8 mouse cellular contexts compared by ENCODE assay signal in the genomic region with DNA sequence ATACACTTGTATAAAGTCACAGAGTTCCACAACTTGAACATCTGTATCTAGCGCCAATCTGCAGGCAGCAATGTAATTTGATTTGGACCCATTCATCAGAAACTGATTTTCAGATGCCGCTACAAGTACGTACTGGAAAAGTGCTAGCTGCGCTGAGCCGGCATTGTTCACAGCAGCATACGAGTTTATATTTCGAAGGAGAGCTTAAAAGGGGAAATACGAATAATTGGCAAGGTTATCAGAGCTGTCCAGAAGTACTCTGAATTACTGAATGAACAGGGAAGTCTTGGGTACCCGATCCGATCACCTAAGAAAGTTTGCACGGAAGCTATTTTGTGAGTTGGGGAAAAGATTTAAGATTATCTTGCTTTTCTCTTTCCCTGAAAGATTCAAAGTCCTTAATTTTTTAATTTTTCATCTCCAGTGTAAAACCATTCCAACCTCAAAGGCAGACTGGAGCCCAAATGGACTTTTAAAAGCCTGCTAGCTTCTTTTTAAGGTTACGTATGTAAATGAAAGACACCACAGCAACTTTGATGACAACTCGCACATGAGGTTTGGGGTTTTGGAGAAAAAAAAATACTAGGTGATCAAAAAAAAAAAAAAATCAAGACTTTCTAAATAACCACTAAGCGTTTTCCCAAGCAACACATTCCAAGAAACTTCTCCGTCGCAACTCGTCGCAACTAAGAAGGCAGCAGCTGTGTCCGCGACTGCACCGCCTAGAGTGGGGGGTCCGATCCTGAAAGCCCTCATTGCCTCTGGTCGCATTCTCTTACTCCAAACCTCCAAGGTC. TPM values are rescaled to one million over a fixed set of nuclear protein-coding genes. Genes with fewer than 3 reads are reported as not detected.
A peak's percentile ranks its signal among the peaks of the same experiment; 100 is the strongest.
DNase-seq lines count a peak whose midpoint lies in the region; ATAC-seq and TF ChIP-seq lines count a peak whose summit lies in the region.

No protein-coding gene starts in this region.

- peak overlapping the region; percentile 99 for H3K9ac ChIP-seq in lung, postnatal 0 days (replicated peaks; ENCODE audit: low read depth)
- H3K9ac ChIP-seq in intestine, embryonic 15.5 days: peak overlapping the region; percentile 90
- peak overlapping the region; percentile 90 for H3K9ac ChIP-seq in neural tube, embryonic 12.5 days

- no peaks in the 10 kb centered on the region for H3K36me3 ChIP-seq in lung, postnatal 0 days (ENCODE audit: insufficient read depth, low read length)
- peaks cover 24% of the 10 kb centered on the region for H3K36me3 ChIP-seq in embryonic facial prominence, embryonic 10.5 days (replicated peaks)
- H3K36me3 ChIP-seq in intestine, embryonic 15.5 days: no peaks in the 10 kb centered on the region
- H3K36me3 ChIP-seq in neural tube, embryonic 12.5 days: no peaks in the 10 kb centered on the region

- H3K27ac ChIP-seq in lung, postnatal 0 days (ENCODE audit: low read length): peak overlapping the region; percentile 99; the same call in 1 of the 2 replicates
- H3K27ac ChIP-seq in embryonic facial prominence, embryonic 10.5 days (replicated peaks): peak overlapping the region; percentile 96
- H3K27ac ChIP-seq in intestine, embryonic 15.5 days: peak overlapping the region; percentile 98; the same call in 1 of the 2 replicates
- no peak overlapping the region for H3K27ac ChIP-seq in neural tube, embryonic 12.5 days

- DNase-seq in lung, postnatal 0 days (ENCODE audit: low spot score): peak; percentile 40
- DNase-seq in lung, postnatal 14 days: no peak
- no peak for DNase-seq in embryonic facial prominence, embryonic 10.5 days (ENCODE audit: low spot score)
- DNase-seq in left cerebral cortex, adult 9 months (ENCODE audit: low spot score in 2 of 2): no peak
- no peak for DNase-seq in spleen, adult 18-20 months
- no peak for DNase-seq in frontal cortex, adult 2 months (ENCODE audit: extremely low spot score in 1 of 2, low spot score in 1 of 2)

- H3K4me2 ChIP-seq in lung, postnatal 0 days (replicated peaks; ENCODE audit: low read depth, low read length): peak overlapping the region; percentile 92
- peak overlapping the region; percentile 72 for H3K4me2 ChIP-seq in intestine, embryonic 15.5 days (replicated peaks)
- H3K4me2 ChIP-seq in neural tube, embryonic 12.5 days (replicated peaks): peak overlapping the region; percentile 67

- peak overlapping the region; percentile 69 for H3K4me3 ChIP-seq in lung, postnatal 0 days (ENCODE audit: low read depth, low read length)
- H3K4me3 ChIP-seq in embryonic facial prominence, embryonic 10.5 days: peak overlapping the region; percentile 80
- peak overlapping the region; percentile 93 for H3K4me3 ChIP-seq in intestine, embryonic 15.5 days (replicated peaks)
- H3K4me3 ChIP-seq in neural tube, embryonic 12.5 days: peak overlapping the region; percentile 92

- WGBS in lung, postnatal 0 days: 1% methylated on average over 23 of the region's 23 CpGs
- WGBS in embryonic facial prominence, embryonic 10.5 days: 19% methylated on average over 23 of the region's 23 CpGs
- 3% methylated on average over 23 of the region's 23 CpGs for WGBS in intestine, embryonic 15.5 days
- WGBS in neural tube, embryonic 12.5 days: 11% methylated on average over 23 of the region's 23 CpGs

- no peak for TF ChIP-seq CTCF in lung, postnatal 0 days (IDR thresholded peaks at IDR 0.05)

- ATAC-seq in lung, postnatal 0 days: no peak; the same call in 1 of the 2 replicates
- ATAC-seq in intestine, embryonic 15.5 days: no peak
- no peak for ATAC-seq in neural tube, embryonic 12.5 days (ENCODE audit: low FRiP score, low read depth)

- H3K4me1 ChIP-seq in lung, postnatal 0 days (ENCODE audit: insufficient read depth, low read depth, low read length): peaks cover 13% of the 10 kb centered on the region; the same call in 1 of the 2 replicates
- H3K4me1 ChIP-seq in embryonic facial prominence, embryonic 10.5 days: peaks cover 26% of the 10 kb centered on the region
- peaks cover 12% of the 10 kb centered on the region for H3K4me1 ChIP-seq in intestine, embryonic 15.5 days (replicated peaks)
- peaks cover 13% of the 10 kb centered on the region for H3K4me1 ChIP-seq in neural tube, embryonic 12.5 days

- no peak for TF ChIP-seq EP300 in lung, postnatal 0 days (IDR thresholded peaks at IDR 0.05)

- H3K9me3 ChIP-seq in lung, postnatal 0 days (ENCODE audit: low read length): no peaks in the 10 kb centered on the region
- H3K9me3 ChIP-seq in embryonic facial prominence, embryonic 10.5 days: no peaks in the 10 kb centered on the region
- no peaks in the 10 kb centered on the region for H3K9me3 ChIP-seq in intestine, embryonic 15.5 days
- H3K9me3 ChIP-seq in neural tube, embryonic 12.5 days: no peaks in the 10 kb centered on the region

- no peaks in the 10 kb centered on the region for H3K27me3 ChIP-seq in lung, postnatal 0 days (replicated peaks; ENCODE audit: insufficient read depth, low read length)
- H3K27me3 ChIP-seq in embryonic facial prominence, embryonic 10.5 days (replicated peaks; ENCODE audit: low read depth, poor library complexity, severe bottlenecking): peaks cover 22% of the 10 kb centered on the region
- H3K27me3 ChIP-seq in intestine, embryonic 15.5 days (replicated peaks): no peaks in the 10 kb centered on the region
- H3K27me3 ChIP-seq in neural tube, embryonic 12.5 days (replicated peaks): 0 out of 2 replicates have a peak, but pooled peaks cover 10% of the 10 kb centered on the region

RNA-seq across cellular contexts. Expression of a gene that starts 1.4 kb away (rescaled TPM):
- polyA plus RNA-seq in lung, postnatal 0 days (2015; fragmentation: Nextera tagmentation; extraction: Ambion mirVana): 24.7 and 30.6 TPM in 2 replicates
- 32.3 and 32.4 TPM in 2 replicates for polyA plus RNA-seq in embryonic facial prominence, embryonic 10.5 days (2016; fragmentation: Nextera tagmentation; extraction: Ambion mirVana)
- 25.3 and 25.6 TPM in 2 replicates for polyA plus RNA-seq in intestine, embryonic 15.5 days (2015; fragmentation: Nextera tagmentation; extraction: Ambion mirVana)
- polyA plus RNA-seq in neural tube, embryonic 12.5 days (2016; fragmentation: Nextera tagmentation; extraction: Ambion mirVana): 38.4 and 39.5 TPM in 2 replicates
- polyA plus RNA-seq in frontal cortex, adult 2 months (2012; rRNA removed): 37.1 and 38.0 TPM in 2 replicates
